Mouse (Mus musculus): Measurements from ENCODE around the gene Gm6096. TPM values are rescaled to one million over a fixed set of nuclear protein-coding genes. Genes with fewer than 3 reads are reported as not detected.

Gene Gm6096
- polyA plus RNA-seq, 1 experiment from 2014 or later = 0.71 TPM

DNA sequence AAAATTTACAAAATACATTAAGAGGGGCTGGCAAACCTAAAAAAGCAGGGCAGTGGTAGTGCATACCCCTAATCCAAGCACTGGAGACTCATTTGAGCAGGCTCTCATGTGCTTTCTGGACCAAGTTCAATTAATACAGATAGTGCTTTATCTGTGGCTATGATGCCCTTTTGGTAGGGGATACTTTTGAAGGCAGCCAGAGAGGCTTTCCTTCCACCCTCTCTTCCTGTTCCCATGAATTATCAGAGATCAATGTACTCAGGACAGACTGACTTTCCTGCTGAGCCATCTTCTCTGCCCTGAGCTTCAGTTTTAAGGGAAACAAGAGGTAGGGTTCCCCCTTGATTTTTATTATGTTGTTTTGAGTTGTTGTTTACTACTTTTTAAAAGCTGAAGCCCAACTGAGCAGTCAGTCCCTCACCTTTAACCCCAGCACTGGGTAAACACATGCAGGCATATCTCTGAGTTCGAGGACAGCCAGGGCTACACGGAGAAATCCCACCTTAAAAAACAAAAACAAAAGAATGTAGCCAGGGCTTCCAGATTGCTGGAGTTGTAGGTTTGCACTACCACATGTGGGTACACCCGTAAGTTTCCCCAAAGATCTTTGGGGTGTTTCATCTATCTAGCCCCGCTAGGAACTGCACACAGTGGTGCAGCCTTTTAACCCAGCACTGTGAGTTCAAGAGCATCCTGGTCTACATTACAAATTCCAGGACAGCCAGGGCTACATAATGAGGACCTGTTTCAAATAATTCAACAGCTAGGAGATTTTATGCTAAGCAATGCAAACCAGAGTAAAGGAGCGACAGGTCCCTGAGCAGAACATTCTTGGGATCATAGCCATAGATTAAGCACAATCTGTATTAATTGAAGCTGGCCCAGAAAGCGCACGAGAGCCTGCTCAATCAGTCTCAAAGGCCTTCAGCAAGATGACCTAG, 17.8 kb upstream of the Gm6096 start:
- no peaks in the 10 kb centered on the region for H3K9me3 ChIP-seq (ENCODE audit: control insufficient read depth, low read length)
- peak overlapping the region; percentile 91 for H3K27ac ChIP-seq (ENCODE audit: low read depth, low read length)
- WGBS = 38% methylated on average over 7 of the region's 7 CpGs
- H3K9ac ChIP-seq (ENCODE audit: low read depth, low read length) = peak overlapping the region; percentile 67
- peak overlapping the region; percentile 63 for H3K4me2 ChIP-seq (ENCODE audit: low read length)
- ATAC-seq = no peak
- peaks cover 12% of the 10 kb centered on the region for H3K36me3 ChIP-seq (ENCODE audit: control insufficient read depth, insufficient read depth, low read length)
- H3K4me1 ChIP-seq (ENCODE audit: control insufficient read depth, insufficient read depth, low read depth, low read length) = peaks cover 22% of the 10 kb centered on the region
- H3K4me3 ChIP-seq (ENCODE audit: low read length) = peak overlapping the region; percentile 48
- no peaks in the 10 kb centered on the region for H3K27me3 ChIP-seq (replicated peaks; ENCODE audit: control insufficient read depth, insufficient read depth, low read length)

DNA sequence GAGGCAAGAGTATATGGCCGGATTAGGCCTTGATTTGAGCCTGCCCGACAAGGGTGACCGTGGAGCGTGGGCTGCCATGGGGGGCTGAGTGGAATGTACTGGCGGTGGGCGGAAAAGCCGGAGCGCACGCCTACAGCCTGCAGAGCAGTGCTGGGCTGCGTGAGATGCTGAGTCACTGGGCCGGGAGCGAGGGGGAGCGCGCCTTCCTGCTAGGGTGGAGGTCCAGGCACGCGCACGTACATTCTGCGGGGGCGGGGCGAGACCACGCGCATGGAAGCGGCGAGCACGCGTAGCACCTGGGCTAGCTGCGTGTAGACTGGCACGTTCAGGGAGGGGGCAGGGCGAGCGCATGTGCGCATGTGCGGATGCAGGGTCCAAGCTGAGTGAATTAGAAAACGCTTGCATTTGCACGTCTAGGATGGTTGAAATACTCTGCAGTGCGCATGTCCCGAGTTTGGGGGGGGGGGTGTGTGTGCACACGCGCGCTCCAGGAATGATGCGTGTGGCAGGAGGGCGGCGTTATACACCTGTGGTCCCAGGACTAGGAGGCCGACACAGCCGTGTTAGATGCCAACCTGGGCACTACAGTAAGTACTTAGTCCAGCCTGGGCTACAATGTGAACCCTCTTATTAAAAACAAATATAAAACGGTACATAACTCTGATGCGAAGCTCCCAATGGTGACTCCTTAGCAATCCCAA, 16.8 kb upstream of the Gm6096 start:
- H3K9me3 ChIP-seq (ENCODE audit: control insufficient read depth, low read length) = no peaks in the 10 kb centered on the region
- peaks cover 21% of the 10 kb centered on the region for H3K36me3 ChIP-seq (ENCODE audit: control insufficient read depth, insufficient read depth, low read length)
- under 1% methylated on average over 46 of the region's 46 CpGs for WGBS
- H3K27ac ChIP-seq (ENCODE audit: low read depth, low read length) = peak overlapping the region; percentile 91
- H3K27me3 ChIP-seq (replicated peaks; ENCODE audit: control insufficient read depth, insufficient read depth, low read length) = no peaks in the 10 kb centered on the region
- peaks cover 12% of the 10 kb centered on the region for H3K4me1 ChIP-seq (ENCODE audit: control insufficient read depth, insufficient read depth, low read depth, low read length)
- H3K9ac ChIP-seq (ENCODE audit: low read depth, low read length) = peak overlapping the region; percentile 67
- ATAC-seq = peak; percentile 96
- H3K4me3 ChIP-seq (ENCODE audit: low read length) = peak overlapping the region; percentile 48
- peak overlapping the region; percentile 63 for H3K4me2 ChIP-seq (ENCODE audit: low read length)

DNA sequence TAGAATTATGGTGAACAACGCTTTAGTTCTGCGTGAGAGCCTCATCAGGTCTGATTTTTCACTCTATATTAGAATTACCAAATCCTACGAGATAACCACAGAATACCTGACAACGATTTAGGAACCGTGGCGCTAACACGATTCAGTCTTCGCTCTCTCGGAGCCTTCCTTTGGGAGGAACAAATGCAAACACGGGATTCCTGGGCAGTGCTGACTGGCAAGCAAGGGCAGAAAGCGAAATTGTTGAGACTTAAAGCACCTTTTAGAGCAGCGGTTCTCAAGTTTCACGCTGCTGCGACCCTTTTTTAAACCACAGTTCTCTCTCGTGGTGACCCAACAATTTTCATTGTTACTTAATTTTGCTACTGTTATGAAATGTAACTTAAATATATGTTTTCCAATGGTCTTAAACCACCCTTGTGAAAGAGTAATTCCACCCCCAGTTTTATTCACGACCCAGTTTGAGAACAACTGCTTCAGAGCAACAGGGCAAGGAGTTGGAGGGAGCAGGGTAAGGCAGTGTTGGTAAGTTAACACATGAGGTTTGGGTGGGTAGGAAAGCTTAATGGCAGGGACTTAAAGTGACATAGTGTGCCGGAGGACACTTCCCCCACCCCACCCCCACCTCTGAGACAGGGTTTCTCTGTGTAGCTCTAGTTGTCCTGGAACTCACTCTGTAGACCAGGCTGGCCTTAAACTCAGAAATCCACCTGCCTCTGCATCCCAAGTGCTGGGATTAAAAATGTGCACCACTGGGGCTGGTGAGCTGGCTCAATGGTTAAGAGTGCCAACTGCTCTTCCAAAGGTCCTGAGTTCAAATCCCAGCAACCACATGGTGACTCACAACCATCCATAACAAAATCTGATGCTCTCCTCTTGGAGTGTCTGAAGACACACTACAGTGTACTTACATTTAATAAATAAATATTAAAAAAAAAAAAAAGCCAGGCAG, 16.0 kb upstream of the Gm6096 start:
- Histone ChIP-seq H3K27ac (ENCODE audit: low read depth, low read length) (peak overlapping the region; percentile 91), H3K4me2 (ENCODE audit: low read length) (peak overlapping the region; percentile 63), H3K9ac (ENCODE audit: low read depth, low read length) (peak overlapping the region; percentile 64), H3K36me3 (ENCODE audit: control insufficient read depth, insufficient read depth, low read length) (peaks cover 28% of the 10 kb centered on the region), H3K4me3 (ENCODE audit: low read length) (peak overlapping the region; percentile 48), H3K9me3 (ENCODE audit: control insufficient read depth, low read length) (no peaks in the 10 kb centered on the region), H3K4me1 (ENCODE audit: control insufficient read depth, insufficient read depth, low read depth, low read length) (peaks cover 9% of the 10 kb centered on the region), H3K27me3 (replicated peaks; ENCODE audit: control insufficient read depth, insufficient read depth, low read length) (no peaks in the 10 kb centered on the region)
- no peak for ATAC-seq
- 4% methylated on average over 17 of the region's 17 CpGs for WGBS

DNA sequence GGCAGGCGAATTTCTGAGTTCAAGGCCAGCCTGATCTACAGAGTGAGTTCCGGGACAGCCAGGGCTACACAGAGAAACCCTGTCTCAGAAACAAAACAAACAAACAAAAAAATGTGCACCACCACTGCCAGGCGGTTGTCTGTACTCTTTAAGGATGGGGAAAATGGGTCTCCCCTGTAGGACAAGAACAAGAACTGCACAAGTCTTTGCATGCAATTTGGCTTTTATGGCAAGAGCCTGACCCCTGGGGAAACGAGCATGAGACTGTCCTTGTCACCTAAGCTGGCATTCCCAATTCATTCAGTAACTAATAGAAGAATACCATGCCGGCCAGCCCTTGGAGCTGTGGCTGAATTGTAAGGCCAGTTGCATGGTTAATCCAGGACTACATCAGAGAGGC, 15.2 kb upstream of the Gm6096 start:
- H3K27me3 ChIP-seq (replicated peaks; ENCODE audit: control insufficient read depth, insufficient read depth, low read length) = no peaks in the 10 kb centered on the region
- no peak for ATAC-seq
- H3K36me3 ChIP-seq (ENCODE audit: control insufficient read depth, insufficient read depth, low read length) = peaks cover 34% of the 10 kb centered on the region
- H3K27ac ChIP-seq (ENCODE audit: low read depth, low read length) = no peak overlapping the region
- no peak overlapping the region for H3K4me3 ChIP-seq (ENCODE audit: low read length)
- WGBS = 89% methylated on average over 5 of the region's 5 CpGs
- H3K4me1 ChIP-seq (ENCODE audit: control insufficient read depth, insufficient read depth, low read depth, low read length) = peaks cover 7% of the 10 kb centered on the region
- no peak overlapping the region for H3K4me2 ChIP-seq (ENCODE audit: low read length)
- no peaks in the 10 kb centered on the region for H3K9me3 ChIP-seq (ENCODE audit: control insufficient read depth, low read length)
- no peak overlapping the region for H3K9ac ChIP-seq (ENCODE audit: low read depth, low read length)

DNA sequence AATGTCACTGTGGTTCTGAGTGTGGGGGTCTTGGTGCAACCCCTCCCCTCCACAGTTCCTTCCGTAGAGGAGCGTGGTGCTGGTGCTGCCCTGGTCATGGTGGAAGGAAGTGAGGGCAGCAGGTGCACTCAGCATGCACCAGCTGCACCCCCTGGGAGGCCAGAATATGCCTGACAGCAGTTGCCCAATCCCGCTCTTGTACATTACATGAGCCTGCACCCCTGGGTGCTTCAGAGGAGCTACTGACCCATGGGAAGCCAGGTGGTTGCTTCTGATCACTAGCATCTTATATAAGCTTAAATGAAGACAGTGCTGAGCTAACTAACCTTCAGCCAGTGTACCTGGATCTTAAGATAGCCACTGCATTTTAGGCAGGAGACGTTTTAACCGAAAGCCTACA, 12.8 kb upstream of the Gm6096 start:
- Histone ChIP-seq H3K36me3 (ENCODE audit: control insufficient read depth, insufficient read depth, low read length) (peaks cover 42% of the 10 kb centered on the region), H3K9me3 (ENCODE audit: control insufficient read depth, low read length) (no peaks in the 10 kb centered on the region), H3K4me1 (ENCODE audit: control insufficient read depth, insufficient read depth, low read depth, low read length) (peaks cover 6% of the 10 kb centered on the region), H3K4me3 (ENCODE audit: low read length) (no peak overlapping the region), H3K9ac (ENCODE audit: low read depth, low read length) (no peak overlapping the region), H3K27ac (ENCODE audit: low read depth, low read length) (no peak overlapping the region), H3K27me3 (replicated peaks; ENCODE audit: control insufficient read depth, insufficient read depth, low read length) (no peaks in the 10 kb centered on the region), H3K4me2 (ENCODE audit: low read length) (no peak overlapping the region)
- WGBS = 79% methylated on average over 5 of the region's 5 CpGs
- no peak for ATAC-seq

DNA sequence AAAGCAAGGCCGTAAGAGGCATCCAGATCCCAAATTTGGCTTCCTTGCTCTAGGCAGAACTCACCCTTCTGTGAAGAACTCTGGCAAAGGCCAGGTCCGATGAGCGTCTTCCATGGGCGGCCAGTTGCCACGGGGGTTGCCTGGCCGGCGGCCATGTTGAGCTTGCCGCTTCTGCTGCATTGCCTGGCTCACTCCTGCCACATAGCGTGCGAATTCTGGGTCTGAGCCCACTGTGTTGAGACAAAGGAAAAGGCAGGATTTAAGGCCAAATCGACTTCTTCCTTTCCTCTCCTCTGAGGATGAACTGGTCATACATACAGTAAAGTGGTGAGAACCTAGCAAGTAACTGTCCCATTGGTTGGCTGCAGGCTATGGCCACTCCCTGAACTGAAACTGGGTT, 8.7 kb upstream of the Gm6096 start:
- Histone ChIP-seq H3K27me3 (replicated peaks; ENCODE audit: control insufficient read depth, insufficient read depth, low read length) (no peaks in the 10 kb centered on the region), H3K36me3 (ENCODE audit: control insufficient read depth, insufficient read depth, low read length) (peaks cover 49% of the 10 kb centered on the region), H3K27ac (ENCODE audit: low read depth, low read length) (no peak overlapping the region), H3K9me3 (ENCODE audit: control insufficient read depth, low read length) (no peaks in the 10 kb centered on the region), H3K4me2 (ENCODE audit: low read length) (no peak overlapping the region), H3K4me1 (ENCODE audit: control insufficient read depth, insufficient read depth, low read depth, low read length) (no peaks in the 10 kb centered on the region), H3K9ac (ENCODE audit: low read depth, low read length) (no peak overlapping the region), H3K4me3 (ENCODE audit: low read length) (no peak overlapping the region)
- 86% methylated on average over 11 of the region's 11 CpGs for WGBS
- 0 out of 2 replicates have a peak, but pooled peaks have one; percentile 23 for ATAC-seq

DNA sequence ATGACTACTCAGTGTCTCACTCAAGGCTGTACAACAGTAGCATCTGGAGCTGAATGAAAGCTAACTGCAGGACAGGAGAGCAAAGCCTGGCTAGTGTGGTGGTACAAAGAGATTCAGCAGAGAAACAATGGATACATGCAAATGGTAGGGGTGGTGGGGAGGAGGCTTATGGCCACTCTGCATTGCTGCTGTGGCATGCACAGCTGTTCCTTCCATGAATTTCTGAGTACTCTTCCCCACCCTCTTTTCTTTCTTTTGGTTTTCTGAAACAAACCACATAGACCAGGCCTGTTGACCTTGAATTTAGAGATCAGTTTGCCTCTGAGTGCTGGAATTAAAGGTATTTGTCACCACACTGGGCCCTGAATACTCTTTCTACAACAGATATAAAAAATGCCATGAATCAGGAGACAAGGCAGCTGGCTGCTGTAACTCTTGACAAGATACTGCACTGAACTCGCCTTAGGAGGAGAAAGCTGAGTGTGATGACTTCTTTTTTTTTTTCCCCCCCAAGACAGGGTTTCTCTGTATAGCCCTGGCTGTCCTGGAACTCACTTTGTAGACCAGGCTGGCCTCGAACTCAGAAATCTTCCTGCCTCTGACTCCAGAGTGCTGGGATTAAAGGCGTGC, 3.9 kb upstream of the Gm6096 start:
- no peak overlapping the region for H3K4me2 ChIP-seq (ENCODE audit: low read length)
- H3K36me3 ChIP-seq (ENCODE audit: control insufficient read depth, insufficient read depth, low read length) = peaks cover 24% of the 10 kb centered on the region
- no peak overlapping the region for H3K9ac ChIP-seq (ENCODE audit: low read depth, low read length)
- no peaks in the 10 kb centered on the region for H3K9me3 ChIP-seq (ENCODE audit: control insufficient read depth, low read length)
- no peak overlapping the region for H3K27ac ChIP-seq (ENCODE audit: low read depth, low read length)
- no peaks in the 10 kb centered on the region for H3K27me3 ChIP-seq (replicated peaks; ENCODE audit: control insufficient read depth, insufficient read depth, low read length)
- H3K4me3 ChIP-seq (ENCODE audit: low read length) = no peak overlapping the region
- ATAC-seq = no peak
- WGBS = 96% methylated on average over 3 of the region's 3 CpGs
- H3K4me1 ChIP-seq (ENCODE audit: control insufficient read depth, insufficient read depth, low read depth, low read length) = no peaks in the 10 kb centered on the region

DNA sequence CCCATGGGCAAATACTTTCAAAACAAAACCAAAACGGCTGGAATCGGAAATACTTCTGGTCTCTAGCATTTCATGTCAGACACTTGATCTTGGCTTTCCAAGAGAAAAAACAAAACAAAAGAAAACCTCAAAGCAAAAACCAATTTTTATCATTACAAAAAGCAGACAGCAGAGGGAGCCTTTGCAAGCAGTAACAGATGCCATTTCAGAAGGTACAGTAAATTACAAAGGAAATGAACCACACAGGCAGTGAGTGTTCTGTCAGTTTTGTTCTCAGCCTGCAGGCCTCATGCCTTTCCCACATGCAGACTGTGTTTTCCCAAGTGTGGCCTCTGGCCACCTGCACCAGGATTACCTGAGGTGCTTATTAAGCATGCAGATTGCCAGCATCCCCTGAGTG, 1.2 kb downstream of the Gm6096 start:
- 87% methylated on average over 2 of the region's 2 CpGs for WGBS
- peak; percentile 76; the same call in 1 of the 2 replicates for ATAC-seq
- no peak overlapping the region for H3K27ac ChIP-seq (ENCODE audit: low read depth, low read length)
- no peak overlapping the region for H3K9ac ChIP-seq (ENCODE audit: low read depth, low read length)
- H3K27me3 ChIP-seq (replicated peaks; ENCODE audit: control insufficient read depth, insufficient read depth, low read length) = no peaks in the 10 kb centered on the region
- H3K4me2 ChIP-seq (ENCODE audit: low read length) = no peak overlapping the region
- no peak overlapping the region for H3K4me3 ChIP-seq (ENCODE audit: low read length)
- peaks cover 13% of the 10 kb centered on the region for H3K36me3 ChIP-seq (ENCODE audit: control insufficient read depth, insufficient read depth, low read length)
- H3K4me1 ChIP-seq (ENCODE audit: control insufficient read depth, insufficient read depth, low read depth, low read length) = no peaks in the 10 kb centered on the region
- no peaks in the 10 kb centered on the region for H3K9me3 ChIP-seq (ENCODE audit: control insufficient read depth, low read length)

All from hindbrain, embryonic 16.5 days (tissue).